Mouse (Mus musculus) embryonic facial prominence, embryonic 12.5 days (tissue): ENCODE measurements around the gene Olr1. TPM values are rescaled to one million over a fixed set of nuclear protein-coding genes. Genes with fewer than 3 reads are reported as not detected.

Source experiments
- ATAC-seq: fragments of 200-750 bp; cut with Nextera tagmentation; 2 replicates; pipeline ENCODE4 v1.8.0; 2017; ENCODE audit not compliant: insufficient number of reproducible peaks, insufficient read depth, low FRiP score, low TSS enrichment
- H3K27ac ChIP-seq: fragments of 300-500 bp; sonication (generic); 2 replicates; pipeline ENCODE4 v1.5.1; 2016; ENCODE audit warnings: mild to moderate bottlenecking
- H3K27me3 ChIP-seq: fragments of 300-500 bp; sonication (generic); 2 replicates; pipeline ENCODE4 v1.6.1; 2016; ENCODE audit warnings: mild to moderate bottlenecking, moderate library complexity
- H3K36me3 ChIP-seq: fragments of 300-500 bp; sonication (generic); 2 replicates; pipeline ENCODE4 v1.6.1; 2016; ENCODE audit warnings: mild to moderate bottlenecking
- H3K4me1 ChIP-seq: fragments of 300-500 bp; sonication (generic); 2 replicates; pipeline ENCODE4 v1.6.1; 2016
- H3K4me2 ChIP-seq: fragments of 300-500 bp; sonication (generic); replicated peaks from 2 replicates; pipeline ENCODE4 v1.6.1; 2016; ENCODE audit warnings: mild to moderate bottlenecking, moderate library complexity
- H3K4me3 ChIP-seq: fragments of 300-500 bp; sonication (generic); 2 replicates; pipeline ENCODE4 v1.5.1; 2016; ENCODE audit warnings: mild to moderate bottlenecking
- H3K9ac ChIP-seq: fragments of 300-500 bp; sonication (generic); 2 replicates; pipeline ENCODE4 v1.6.1; 2016; ENCODE audit warnings: mild to moderate bottlenecking, moderate library complexity
- H3K9me3 ChIP-seq: fragments of 300-500 bp; sonication (generic); 2 replicates; pipeline ENCODE4 v1.6.1; 2016; ENCODE audit warnings: mild to moderate bottlenecking, moderate library complexity
- WGBS: fragments of 180-500 bp; shearing (Covaris S2); methylation state at CpG from one replicate; pipeline ENCODE4 v1.1.7; 2016; 5-methylcytosine and 5-hydroxymethylcytosine counted together
- polyA plus RNA-seq: library from polyadenylated mRNA; unstranded; fragments of >200 nt; fragmentation: Nextera tagmentation; extraction: Ambion mirVana; gene quantifications from 2 replicates; pipeline ENCODE4 v1.2.1, GENCODE M21; 2016

Olr1 gene
- polyA plus RNA-seq, 1 experiment from 2014 or later: 0.04 TPM

DNA sequence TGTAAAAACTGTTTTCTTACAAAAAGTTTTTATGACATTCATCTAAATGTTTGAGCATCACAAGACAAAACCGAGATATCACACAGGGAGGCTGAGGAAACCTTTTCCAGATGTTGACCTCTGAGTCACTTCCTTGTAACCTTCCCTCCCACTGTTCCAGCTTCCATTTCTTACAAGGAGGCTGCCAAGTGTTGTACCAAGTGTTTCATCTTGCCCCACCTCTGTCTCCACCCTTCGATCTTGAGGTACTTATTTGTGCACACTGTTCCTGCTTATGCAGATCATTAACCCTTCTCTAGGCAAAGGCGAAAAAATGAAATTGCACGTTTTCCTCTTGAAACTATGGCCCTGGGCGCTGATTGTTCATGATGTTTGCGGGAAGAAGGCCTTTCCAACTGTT lies 57.2 kb downstream of the Olr1 start:
- no peaks in the 10 kb centered on the region for H3K36me3 ChIP-seq
- H3K9ac ChIP-seq: no peak overlapping the region
- H3K4me3 ChIP-seq: no peak overlapping the region
- H3K4me2 ChIP-seq: no peak overlapping the region
- no peak for ATAC-seq
- H3K4me1 ChIP-seq: no peaks in the 10 kb centered on the region
- no peak overlapping the region for H3K27ac ChIP-seq
- H3K9me3 ChIP-seq: no peaks in the 10 kb centered on the region
- no peaks in the 10 kb centered on the region for H3K27me3 ChIP-seq
- WGBS: 53% methylated on average over 6 of the region's 6 CpGs

DNA sequence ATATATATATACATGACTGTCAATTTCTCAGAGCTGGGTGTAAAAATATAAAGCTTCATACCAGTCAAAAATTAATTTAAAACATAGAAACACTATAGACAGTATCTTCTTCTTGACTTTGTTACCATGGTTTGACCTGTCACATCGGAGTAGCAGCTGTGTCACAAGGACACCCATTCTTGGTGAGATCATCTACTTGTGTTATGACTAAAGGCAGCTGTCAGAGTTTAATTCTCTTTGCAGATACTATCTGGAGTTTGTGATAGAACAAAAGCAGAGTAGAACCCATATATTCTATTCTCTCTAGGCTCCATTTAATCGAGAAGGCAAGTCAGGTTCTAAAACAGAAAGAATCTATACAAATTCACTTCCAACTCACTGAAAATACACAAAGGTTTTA lies 68.9 kb downstream of the Olr1 start:
- WGBS: 81% methylated on average over 2 of the region's 2 CpGs
- Histone ChIP-seq H3K4me2 (no peak overlapping the region), H3K27ac (no peak overlapping the region), H3K36me3 (no peaks in the 10 kb centered on the region), H3K27me3 (no peaks in the 10 kb centered on the region), H3K9ac (no peak overlapping the region), H3K4me3 (no peak overlapping the region), H3K9me3 (no peaks in the 10 kb centered on the region), H3K4me1 (no peaks in the 10 kb centered on the region)
- no peak for ATAC-seq

DNA sequence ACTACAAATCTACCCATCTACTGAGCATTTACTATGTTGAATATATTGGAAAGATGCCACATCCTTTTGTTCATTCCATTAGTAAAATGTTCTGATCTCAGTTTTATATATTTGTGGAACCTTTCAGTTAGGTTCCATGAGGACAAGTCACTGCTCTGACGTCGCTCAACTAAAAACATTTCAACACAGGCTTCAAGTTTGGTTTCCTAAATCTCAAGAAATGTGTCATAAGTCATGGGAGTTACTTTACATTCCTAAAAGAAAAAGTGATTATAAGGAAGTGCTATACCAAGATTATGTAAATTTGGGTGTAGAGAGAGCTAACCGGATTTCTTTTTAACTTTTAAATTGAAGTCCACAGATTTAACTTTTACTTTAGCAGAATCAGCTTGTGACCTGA lies 70.9 kb downstream of the Olr1 start:
- no peaks in the 10 kb centered on the region for H3K4me1 ChIP-seq
- no peaks in the 10 kb centered on the region for H3K36me3 ChIP-seq
- no peak overlapping the region for H3K9ac ChIP-seq
- H3K9me3 ChIP-seq: no peaks in the 10 kb centered on the region
- 86% methylated on average over 3 of the region's 3 CpGs for WGBS
- H3K4me3 ChIP-seq: no peak overlapping the region
- ATAC-seq: no peak
- H3K27me3 ChIP-seq: no peaks in the 10 kb centered on the region
- no peak overlapping the region for H3K27ac ChIP-seq
- no peak overlapping the region for H3K4me2 ChIP-seq

Other genes with a start within 250 kb of the Olr1 start
- gene Cd69, start 231.7 kb downstream of the Olr1 start, polyA plus RNA-seq: not detected in 2 replicates
- gene 4922502D21Rik, start 175.4 kb downstream of the Olr1 start, polyA plus RNA-seq: not detected in 2 replicates
- 0.37 and 0.95 TPM in 2 replicates for gene Clec12a, start 164.5 kb downstream of the Olr1 start, polyA plus RNA-seq
- not detected in 2 replicates for gene Clec12b, start 121.3 kb downstream of the Olr1 start, polyA plus RNA-seq
- gene Clec1b, start 109.9 kb downstream of the Olr1 start, polyA plus RNA-seq: 5.0 and 6.0 TPM in 2 replicates
- 0.13 and 0.14 TPM in 2 replicates for gene Clec9a, start 98.3 kb downstream of the Olr1 start, polyA plus RNA-seq
- 1.9 TPM in 2 replicates for gene Clec1a, start 55.2 kb downstream of the Olr1 start, polyA plus RNA-seq
- gene Tmem52b, start 5.4 kb upstream of the Olr1 start, polyA plus RNA-seq: not detected in 2 replicates
- 56.4 and 56.6 TPM in 2 replicates for gene Gabarapl1, start 26.0 kb upstream of the Olr1 start, polyA plus RNA-seq
- gene Klre1, start 70.7 kb upstream of the Olr1 start, polyA plus RNA-seq: not detected in 2 replicates
- gene Klrd1, start 84.6 kb upstream of the Olr1 start, polyA plus RNA-seq: 0.32 TPM in 1 of 2 replicates, not detected in the other
- gene Klrk1, start 116.7 kb upstream of the Olr1 start, polyA plus RNA-seq: 0.05 and 0.14 TPM in 2 replicates
- gene Klrc3, start 136.2 kb upstream of the Olr1 start, polyA plus RNA-seq: not detected in 2 replicates
- gene Klrc2, start 153.5 kb upstream of the Olr1 start, polyA plus RNA-seq: not detected in 2 replicates
- not detected in 2 replicates for gene Klrc1, start 171.8 kb upstream of the Olr1 start, polyA plus RNA-seq
- gene Klri1, start 210.0 kb upstream of the Olr1 start, polyA plus RNA-seq: not detected in 2 replicates
- not detected in 2 replicates for gene Klri2, start 233.3 kb upstream of the Olr1 start, polyA plus RNA-seq